Mouse (Mus musculus): ENCODE measurements around the gene Mybbp1a. TPM values are rescaled to one million over a fixed set of nuclear protein-coding genes. Genes with fewer than 3 reads are reported as not detected.

Mybbp1a gene
- polyA plus RNA-seq, 1 experiment, result 4.1 TPM

DNA sequence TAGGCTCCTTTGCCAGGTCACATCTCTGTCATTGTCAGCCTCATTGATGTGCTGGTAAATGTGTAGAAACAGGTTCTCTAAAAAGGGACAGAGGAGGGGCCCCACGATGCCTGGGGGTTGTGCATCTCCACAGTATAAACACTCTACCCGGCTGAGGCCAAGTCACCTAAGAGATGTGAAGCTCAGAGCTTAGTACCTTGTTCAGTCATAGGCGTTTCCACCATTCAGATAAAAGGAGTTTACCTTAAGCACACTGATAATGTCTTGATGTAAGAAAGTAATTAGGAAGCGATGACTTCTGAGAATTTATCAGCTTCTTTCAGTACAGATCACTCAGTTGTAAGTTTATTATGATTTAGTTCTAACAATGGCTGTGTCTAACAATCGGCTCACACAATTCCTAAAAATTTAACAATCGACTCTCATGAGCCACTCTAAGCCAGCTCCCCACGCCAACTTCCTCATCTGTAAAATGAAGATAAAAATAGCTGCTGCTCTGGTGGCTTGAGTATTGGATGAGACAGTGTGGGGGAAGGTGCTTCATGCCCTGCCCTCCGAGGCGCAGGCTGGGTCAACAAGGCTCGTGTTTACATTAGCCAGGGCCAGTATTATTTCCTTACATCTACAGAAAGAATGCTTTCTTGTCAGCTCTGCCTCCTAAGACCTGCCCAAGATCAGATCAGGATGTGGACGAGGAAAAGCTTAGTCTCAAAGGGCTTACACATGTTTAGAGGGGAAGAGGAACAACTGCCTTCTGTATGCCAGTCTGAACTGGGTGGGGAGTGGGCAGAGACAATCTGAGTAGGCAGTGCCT, 25.7 kb downstream of the Mybbp1a start:
- Histone ChIP-seq H3K27me3 (ENCODE audit: control insufficient read depth) (no peaks in the 10 kb centered on the region), H3K9me3 (ENCODE audit: control insufficient read depth, low read length) (no peaks in the 10 kb centered on the region), H3K36me3 (ENCODE audit: control insufficient read depth) (no peaks in the 10 kb centered on the region; the same call in 1 of the 2 replicates), H3K4me1 (ENCODE audit: control insufficient read depth) (peaks cover 43% of the 10 kb centered on the region), H3K4me3 (replicated peaks) (no peak overlapping the region)
- TF ChIP-seq GATA1 (IDR thresholded peaks at IDR 0.05; ENCODE audit: low read length), result no peak
- TF ChIP-seq TAL1 (IDR thresholded peaks at IDR 0.05; ENCODE audit: low read length), result no peak

GRCm38 (mm10) chr11:72468525-72468924, 27.4 kb downstream of the Mybbp1a start:
- no peak overlapping the region for H3K4me3 ChIP-seq (replicated peaks)

DNA sequence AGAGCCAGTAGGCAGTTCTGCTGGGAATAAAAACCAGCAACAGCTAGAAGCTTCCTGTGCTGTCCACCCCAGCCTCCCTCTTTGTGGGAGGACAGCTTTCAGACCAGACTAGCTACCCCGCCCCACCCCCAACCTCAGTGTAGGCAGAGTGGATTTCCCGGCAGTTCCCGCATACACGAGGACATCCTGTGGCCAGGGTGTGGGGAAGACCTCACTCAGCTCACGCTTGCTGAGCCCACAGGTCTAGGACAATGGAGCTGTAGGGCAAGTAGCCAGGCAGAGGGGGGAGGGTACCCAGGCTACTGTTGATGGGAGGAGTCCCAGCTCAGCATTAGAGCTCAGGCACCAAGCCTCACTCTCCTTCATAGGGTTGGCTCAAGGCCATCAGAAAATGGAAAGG, 28.1 kb downstream of the Mybbp1a start:
- TF ChIP-seq TAL1 (IDR thresholded peaks at IDR 0.05; ENCODE audit: low read length), result no peak
- no peak for TF ChIP-seq GATA1 (IDR thresholded peaks at IDR 0.05; ENCODE audit: low read length)
- H3K27me3 ChIP-seq (ENCODE audit: control insufficient read depth), result no peaks in the 10 kb centered on the region
- peaks cover 48% of the 10 kb centered on the region for H3K4me1 ChIP-seq (ENCODE audit: control insufficient read depth)
- H3K9me3 ChIP-seq (ENCODE audit: control insufficient read depth, low read length), result no peaks in the 10 kb centered on the region
- no peak overlapping the region for H3K4me3 ChIP-seq (replicated peaks)
- no peaks in the 10 kb centered on the region for H3K36me3 ChIP-seq (ENCODE audit: control insufficient read depth)

More at GRCm38 (mm10) chr11:72468525-72468924, 27.4 kb downstream of the Mybbp1a start:
- TF ChIP-seq TAL1 (IDR thresholded peaks at IDR 0.05; ENCODE audit: low read length), result no peak
- no peaks in the 10 kb centered on the region for H3K9me3 ChIP-seq (ENCODE audit: control insufficient read depth, low read length)
- no peaks in the 10 kb centered on the region for H3K27me3 ChIP-seq (ENCODE audit: control insufficient read depth)
- no peaks in the 10 kb centered on the region for H3K36me3 ChIP-seq (ENCODE audit: control insufficient read depth)
- H3K4me1 ChIP-seq (ENCODE audit: control insufficient read depth), result peaks cover 45% of the 10 kb centered on the region

DNA sequence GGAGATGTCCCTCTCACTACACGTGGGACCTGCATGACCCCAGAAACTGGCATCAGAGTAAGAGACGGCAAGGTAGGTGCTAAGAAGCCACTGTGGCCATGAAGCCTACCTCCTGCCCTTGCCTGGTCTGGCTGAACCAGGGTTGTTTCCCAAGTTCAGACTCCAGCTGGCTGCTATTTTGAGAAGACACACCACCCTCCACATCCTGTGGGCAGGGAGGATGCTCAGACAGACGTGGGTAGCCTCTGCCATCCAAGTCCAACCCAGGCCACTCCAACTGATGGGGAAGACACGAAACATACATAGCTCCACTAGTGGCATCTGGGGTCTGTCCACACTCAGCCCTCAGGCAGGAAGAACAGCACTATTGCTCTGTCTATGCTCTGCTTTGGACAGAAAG, 28.8 kb downstream of the Mybbp1a start:
- Histone ChIP-seq H3K4me3 (replicated peaks) (no peak overlapping the region), H3K9me3 (ENCODE audit: control insufficient read depth, low read length) (no peaks in the 10 kb centered on the region), H3K36me3 (ENCODE audit: control insufficient read depth) (no peaks in the 10 kb centered on the region), H3K27me3 (ENCODE audit: control insufficient read depth) (no peaks in the 10 kb centered on the region), H3K4me1 (ENCODE audit: control insufficient read depth) (peaks cover 55% of the 10 kb centered on the region)
- TF ChIP-seq GATA1 (IDR thresholded peaks at IDR 0.05; ENCODE audit: low read length), result no peak
- no peak for TF ChIP-seq TAL1 (IDR thresholded peaks at IDR 0.05; ENCODE audit: low read length)

GRCm38 (mm10) chr11:72471381-72471780, 30.2 kb downstream of the Mybbp1a start:
- no peaks in the 10 kb centered on the region for H3K36me3 ChIP-seq (ENCODE audit: control insufficient read depth)
- peaks cover 62% of the 10 kb centered on the region for H3K4me1 ChIP-seq (ENCODE audit: control insufficient read depth)

GRCm38 (mm10) chr11:72473540-72473939, 32.4 kb downstream of the Mybbp1a start:
- Histone ChIP-seq H3K4me1 (ENCODE audit: control insufficient read depth) (peaks cover 46% of the 10 kb centered on the region), H3K9me3 (ENCODE audit: control insufficient read depth, low read length) (no peaks in the 10 kb centered on the region), H3K36me3 (ENCODE audit: control insufficient read depth) (no peaks in the 10 kb centered on the region), H3K27me3 (ENCODE audit: control insufficient read depth) (no peaks in the 10 kb centered on the region), H3K4me3 (replicated peaks) (no peak overlapping the region)
- TF ChIP-seq GATA1 (IDR thresholded peaks at IDR 0.05; ENCODE audit: low read length) (no peak), TAL1 (IDR thresholded peaks at IDR 0.05; ENCODE audit: low read length) (no peak)

More at GRCm38 (mm10) chr11:72471381-72471780, 30.2 kb downstream of the Mybbp1a start:
- Histone ChIP-seq H3K9me3 (ENCODE audit: control insufficient read depth, low read length) (no peaks in the 10 kb centered on the region), H3K27me3 (ENCODE audit: control insufficient read depth) (no peaks in the 10 kb centered on the region), H3K4me3 (replicated peaks) (no peak overlapping the region)
- TF ChIP-seq GATA1 (IDR thresholded peaks at IDR 0.05; ENCODE audit: low read length), result no peak
- TF ChIP-seq TAL1 (IDR thresholded peaks at IDR 0.05; ENCODE audit: low read length), result no peak

- peaks cover 49% of the 10 kb centered on the region for H3K4me1 ChIP-seq (ENCODE audit: control insufficient read depth)
- no peaks in the 10 kb centered on the region for H3K9me3 ChIP-seq (ENCODE audit: control insufficient read depth, low read length)
- TF ChIP-seq GATA1 (IDR thresholded peaks at IDR 0.05; ENCODE audit: low read length) (no peak), TAL1 (IDR thresholded peaks at IDR 0.05; ENCODE audit: low read length) (no peak)
- no peaks in the 10 kb centered on the region for H3K36me3 ChIP-seq (ENCODE audit: control insufficient read depth)
- H3K27me3 ChIP-seq (ENCODE audit: control insufficient read depth), result no peaks in the 10 kb centered on the region
- H3K4me3 ChIP-seq (replicated peaks), result no peak overlapping the region
Measured at GRCm38 (mm10) chr11:72474926-72475325, 33.8 kb downstream of the Mybbp1a start.

- no peaks in the 10 kb centered on the region for H3K27me3 ChIP-seq (ENCODE audit: control insufficient read depth)
- H3K9me3 ChIP-seq (ENCODE audit: control insufficient read depth, low read length), result no peaks in the 10 kb centered on the region
- H3K4me1 ChIP-seq (ENCODE audit: control insufficient read depth), result peaks cover 47% of the 10 kb centered on the region
- H3K36me3 ChIP-seq (ENCODE audit: control insufficient read depth), result no peaks in the 10 kb centered on the region
- no peak for TF ChIP-seq TAL1 (IDR thresholded peaks at IDR 0.05; ENCODE audit: low read length)
- TF ChIP-seq GATA1 (IDR thresholded peaks at IDR 0.05; ENCODE audit: low read length), result no peak
- no peak overlapping the region for H3K4me3 ChIP-seq (replicated peaks)
Measured at GRCm38 (mm10) chr11:72475408-72475807, 34.3 kb downstream of the Mybbp1a start.

GRCm38 (mm10) chr11:72476074-72476625, 35.0 kb downstream of the Mybbp1a start:
- H3K4me1 ChIP-seq (ENCODE audit: control insufficient read depth), result peaks cover 47% of the 10 kb centered on the region
- H3K4me3 ChIP-seq (replicated peaks), result no peak overlapping the region
- TF ChIP-seq TAL1 (IDR thresholded peaks at IDR 0.05; ENCODE audit: low read length) (no peak), GATA1 (IDR thresholded peaks at IDR 0.05; ENCODE audit: low read length) (no peak)
- H3K27me3 ChIP-seq (ENCODE audit: control insufficient read depth), result no peaks in the 10 kb centered on the region
- no peaks in the 10 kb centered on the region for H3K9me3 ChIP-seq (ENCODE audit: control insufficient read depth, low read length)
- no peaks in the 10 kb centered on the region for H3K36me3 ChIP-seq (ENCODE audit: control insufficient read depth)

Data from erythroblast, embryonic 14.5 days (primary cell).